Mouse (Mus musculus): ENCODE results near the gene Gm10639. TPM values are rescaled to one million over a fixed set of nuclear protein-coding genes. Genes with fewer than 3 reads are reported as not detected.
"Not testable (repeated sequence)": the region's sequence is repeated elsewhere in the genome, so short reads cannot be mapped to it uniquely, and the experiment has no call there.

Gene Gm10639
- total RNA-seq (2021) = not detected
- long read RNA-seq, experiment 1 = 0 reads
- long read RNA-seq, experiment 2 = 0 reads

- intact Hi-C loops (cut with DNase I; ENCODE audit: low total_unique reads); DNase-seq: not testable (repeated sequence)
Measured at GRCm38 (mm10) chr9:78289723-78290122, at the start of gene Gm10639. TSS of gene Gm10639 (plus strand) at chr9:78289923.

GRCm38 (mm10) chr9:78255683-78256470, 33.8 kb upstream of the Gm10639 start:
- DNase-seq; intact Hi-C loops (cut with DNase I; ENCODE audit: low total_unique reads): not testable (repeated sequence)

- DNase-seq; intact Hi-C loops (cut with DNase I; ENCODE audit: low total_unique reads): not testable (repeated sequence)
Measured at GRCm38 (mm10) chr9:78256914-78257313, 32.8 kb upstream of the Gm10639 start, which contains the start of gene Gm3776. TSS of gene Gm3776 (plus strand) at chr9:78257129.

GRCm38 (mm10) chr9:78259688-78260087, 30.0 kb upstream of the Gm10639 start:
- intact Hi-C loops (cut with DNase I; ENCODE audit: low total_unique reads); DNase-seq: not testable (repeated sequence)

- intact Hi-C loops (cut with DNase I; ENCODE audit: low total_unique reads); DNase-seq: not testable (repeated sequence)
Measured at GRCm38 (mm10) chr9:78270945-78271344, 18.8 kb upstream of the Gm10639 start.

GRCm38 (mm10) chr9:78282002-78282711, 7.6 kb upstream of the Gm10639 start:
- intact Hi-C loops (cut with DNase I; ENCODE audit: low total_unique reads); DNase-seq: not testable (repeated sequence)

GRCm38 (mm10) chr9:78289063-78289462, 660 bp upstream of the Gm10639 start:
- intact Hi-C loops (cut with DNase I; ENCODE audit: low total_unique reads); DNase-seq: not testable (repeated sequence)

GRCm38 (mm10) chr9:78292462-78292861, 2.7 kb downstream of the Gm10639 start:
- intact Hi-C loops (cut with DNase I; ENCODE audit: low total_unique reads); DNase-seq: not testable (repeated sequence)

- intact Hi-C loops (cut with DNase I; ENCODE audit: low total_unique reads); DNase-seq: not testable (repeated sequence)
Measured at GRCm38 (mm10) chr9:78293683-78294082, 4.0 kb downstream of the Gm10639 start.

- intact Hi-C loops (cut with DNase I; ENCODE audit: low total_unique reads); DNase-seq: not testable (repeated sequence)
Measured at GRCm38 (mm10) chr9:78294781-78295180, 5.1 kb downstream of the Gm10639 start.

- DNase-seq = peak; percentile 14
Measured at GRCm38 (mm10) chr9:78296089-78296488, 6.4 kb downstream of the Gm10639 start.

GRCm38 (mm10) chr9:78298232-78298631, 8.5 kb downstream of the Gm10639 start:
- intact Hi-C loops (cut with DNase I; ENCODE audit: low total_unique reads) = no loop called here
- no peak for DNase-seq

More at GRCm38 (mm10) chr9:78296089-78296488, 6.4 kb downstream of the Gm10639 start:
- intact Hi-C loops (cut with DNase I; ENCODE audit: low total_unique reads) = not testable (repeated sequence)

- intact Hi-C loops (cut with DNase I; ENCODE audit: low total_unique reads); DNase-seq: not testable (repeated sequence)
Measured at GRCm38 (mm10) chr9:78299143-78299542, 9.4 kb downstream of the Gm10639 start.

GRCm38 (mm10) chr9:78308122-78308521, 18.4 kb downstream of the Gm10639 start:
- DNase-seq; intact Hi-C loops (cut with DNase I; ENCODE audit: low total_unique reads): not testable (repeated sequence)

- no peak for DNase-seq
- intact Hi-C loops (cut with DNase I; ENCODE audit: low total_unique reads) = no loop called here
Measured at GRCm38 (mm10) chr9:78314696-78315095, 25.0 kb downstream of the Gm10639 start, which contains the start of gene Omt2a. TSS of gene Omt2a (minus strand) at chr9:78314796.

GRCm38 (mm10) chr9:78319499-78319898, 29.8 kb downstream of the Gm10639 start:
- intact Hi-C loops (cut with DNase I; ENCODE audit: low total_unique reads) = no loop called here

GRCm38 (mm10) chr9:78327289-78327688, 37.6 kb downstream of the Gm10639 start, which contains the start of gene Omt2b:
TSS of gene Omt2b (plus strand) at chr9:78327589.
- intact Hi-C loops (cut with DNase I; ENCODE audit: low total_unique reads); DNase-seq: not testable (repeated sequence)

More at GRCm38 (mm10) chr9:78319499-78319898, 29.8 kb downstream of the Gm10639 start:
- DNase-seq = no peak

GRCm38 (mm10) chr9:78337050-78337449, 47.3 kb downstream of the Gm10639 start:
- DNase-seq; intact Hi-C loops (cut with DNase I; ENCODE audit: low total_unique reads): not testable (repeated sequence)

- peak; percentile 17 for DNase-seq
- intact Hi-C loops (cut with DNase I; ENCODE audit: low total_unique reads) = not testable (repeated sequence)
Measured at GRCm38 (mm10) chr9:78340324-78340723, 50.6 kb downstream of the Gm10639 start.

- DNase-seq; intact Hi-C loops (cut with DNase I; ENCODE audit: low total_unique reads): not testable (repeated sequence)
Measured at GRCm38 (mm10) chr9:78342494-78342893, 52.8 kb downstream of the Gm10639 start.
